Mouse (Mus musculus): ENCODE data around the gene Zswim9. TPM values are rescaled to one million over a fixed set of nuclear protein-coding genes. Genes with fewer than 3 reads are reported as not detected.

The Zswim9 gene
- polyA plus RNA-seq, 1 experiment from 2014 or later, result 10.2 TPM

DNA sequence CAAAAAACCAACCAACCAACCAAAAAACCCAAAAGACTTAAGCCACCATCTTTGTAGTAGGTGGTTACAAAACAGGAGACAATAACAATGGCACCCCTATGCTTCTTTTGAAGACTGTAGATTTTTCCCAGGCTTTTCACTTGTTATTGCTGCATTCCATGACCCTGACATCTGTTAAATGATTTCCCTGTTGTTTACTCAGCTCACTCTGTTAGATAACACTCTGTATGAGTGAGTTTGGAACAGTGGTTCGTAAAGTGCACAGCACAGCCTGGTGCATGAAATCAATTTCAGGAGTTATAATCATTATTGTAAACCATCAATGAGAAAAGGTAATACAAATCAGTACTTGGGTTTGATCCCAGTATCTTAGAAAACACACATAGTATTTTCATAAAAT is 6.8 kb downstream of the Zswim9 start:
- no peak for ATAC-seq (ENCODE audit: low FRiP score, low TSS enrichment)
- Histone ChIP-seq H3K27me3 (ENCODE audit: insufficient read depth, low read length) (no peaks in the 10 kb centered on the region), H3K9ac (replicated peaks; ENCODE audit: low read length) (no peak overlapping the region), H3K36me3 (ENCODE audit: insufficient read depth, low read length) (peaks cover 18% of the 10 kb centered on the region), H3K4me1 (ENCODE audit: insufficient read depth, low read length) (no peaks in the 10 kb centered on the region), H3K4me2 (replicated peaks; ENCODE audit: low read depth, low read length) (no peak overlapping the region), H3K27ac (ENCODE audit: low read length) (no peak overlapping the region), H3K9me3 (ENCODE audit: low read length) (no peaks in the 10 kb centered on the region), H3K4me3 (ENCODE audit: low read length) (no peak overlapping the region)
- WGBS, result 77% methylated on average over 1 of the region's 1 CpGs

DNA sequence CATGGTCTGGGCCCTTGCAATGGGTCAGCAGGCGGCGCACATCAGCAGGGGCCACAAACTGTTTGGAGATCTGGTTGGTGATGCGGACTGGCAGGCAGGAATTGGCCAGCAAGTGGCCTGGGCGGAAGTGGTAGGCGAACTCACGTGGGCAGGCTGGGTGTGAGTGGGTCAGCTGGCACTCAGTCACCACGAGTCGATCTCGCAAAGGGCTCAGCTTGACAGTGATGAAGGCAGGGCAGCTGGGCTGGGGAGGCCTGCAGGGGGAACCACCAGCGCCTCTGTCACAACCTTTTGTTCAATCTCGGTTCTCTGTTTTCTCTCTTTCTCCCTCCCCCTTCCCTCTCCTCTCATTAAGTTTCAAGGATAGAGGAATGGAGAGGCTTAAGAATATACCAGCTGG is 9.1 kb downstream of the Zswim9 start:
- no peak for ATAC-seq (ENCODE audit: low FRiP score, low TSS enrichment)
- H3K9me3 ChIP-seq (ENCODE audit: low read length), result no peaks in the 10 kb centered on the region
- no peak overlapping the region for H3K27ac ChIP-seq (ENCODE audit: low read length)
- H3K4me2 ChIP-seq (replicated peaks; ENCODE audit: low read depth, low read length), result no peak overlapping the region
- H3K9ac ChIP-seq (replicated peaks; ENCODE audit: low read length), result no peak overlapping the region
- no peak overlapping the region for H3K4me3 ChIP-seq (ENCODE audit: low read length)
- WGBS, result 88% methylated on average over 11 of the region's 11 CpGs
- H3K27me3 ChIP-seq (ENCODE audit: insufficient read depth, low read length), result no peaks in the 10 kb centered on the region
- H3K4me1 ChIP-seq (ENCODE audit: insufficient read depth, low read length), result no peaks in the 10 kb centered on the region
- peaks cover 4% of the 10 kb centered on the region; the same call in 1 of the 2 replicates for H3K36me3 ChIP-seq (ENCODE audit: insufficient read depth, low read length)

DNA sequence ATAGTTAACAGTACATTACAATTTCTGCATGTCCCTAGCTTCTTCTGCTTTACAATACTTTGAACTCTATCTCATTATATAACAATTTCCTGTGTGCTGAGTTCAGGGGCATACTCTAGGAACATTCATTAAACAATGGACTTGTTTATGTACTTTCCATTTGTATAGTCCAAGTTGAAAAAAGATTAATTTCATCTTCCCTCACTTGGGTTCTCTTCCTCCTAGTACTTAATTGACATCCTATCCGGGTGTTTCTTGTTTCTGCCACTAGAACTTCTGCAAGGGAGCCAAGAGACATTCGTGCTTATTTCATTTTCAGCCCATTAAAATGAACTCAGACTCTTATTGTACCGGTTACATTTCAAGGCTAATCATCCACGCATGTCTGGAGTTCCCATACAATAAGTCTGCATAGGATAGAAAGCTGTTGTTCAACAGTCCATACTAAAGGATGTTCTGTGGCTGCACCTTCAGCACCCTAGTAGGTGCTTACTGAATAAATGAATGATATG is 9.7 kb downstream of the Zswim9 start:
- Histone ChIP-seq H3K27me3 (ENCODE audit: insufficient read depth, low read length) (no peaks in the 10 kb centered on the region), H3K4me3 (ENCODE audit: low read length) (no peak overlapping the region), H3K4me1 (ENCODE audit: insufficient read depth, low read length) (no peaks in the 10 kb centered on the region), H3K4me2 (replicated peaks; ENCODE audit: low read depth, low read length) (no peak overlapping the region), H3K36me3 (ENCODE audit: insufficient read depth, low read length) (peaks cover 2% of the 10 kb centered on the region; the same call in 1 of the 2 replicates), H3K9me3 (ENCODE audit: low read length) (no peaks in the 10 kb centered on the region), H3K9ac (replicated peaks; ENCODE audit: low read length) (no peak overlapping the region), H3K27ac (ENCODE audit: low read length) (no peak overlapping the region)
- ATAC-seq (ENCODE audit: low FRiP score, low TSS enrichment), result no peak
- WGBS, result 92% methylated on average over 4 of the region's 4 CpGs

DNA sequence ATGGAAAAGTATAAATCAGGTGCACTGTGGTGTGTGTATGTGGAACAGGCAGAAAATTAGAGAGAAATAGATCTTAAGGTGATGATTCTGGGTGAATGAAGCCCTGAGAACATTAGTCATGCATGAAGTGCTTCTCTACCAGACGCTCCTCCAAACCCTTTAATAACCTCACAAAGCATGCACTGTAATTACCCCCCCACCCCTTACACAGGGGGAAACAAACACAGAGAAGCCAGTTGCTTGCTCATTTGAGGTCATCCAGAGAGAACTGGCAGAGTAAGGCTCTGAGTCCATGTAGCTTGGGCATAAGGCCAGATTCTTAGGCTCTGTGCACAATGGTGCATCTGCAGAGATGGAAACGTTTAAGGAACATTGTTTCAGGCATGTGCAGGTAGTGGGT is 14.1 kb downstream of the Zswim9 start:
- Histone ChIP-seq H3K36me3 (ENCODE audit: insufficient read depth, low read length) (no peaks in the 10 kb centered on the region), H3K4me2 (replicated peaks; ENCODE audit: low read depth, low read length) (no peak overlapping the region), H3K4me3 (ENCODE audit: low read length) (no peak overlapping the region), H3K4me1 (ENCODE audit: insufficient read depth, low read length) (no peaks in the 10 kb centered on the region), H3K9me3 (ENCODE audit: low read length) (no peaks in the 10 kb centered on the region), H3K9ac (replicated peaks; ENCODE audit: low read length) (no peak overlapping the region), H3K27ac (ENCODE audit: low read length) (no peak overlapping the region), H3K27me3 (ENCODE audit: insufficient read depth, low read length) (no peaks in the 10 kb centered on the region)
- 61% methylated on average over 2 of the region's 2 CpGs for WGBS
- no peak for ATAC-seq (ENCODE audit: low FRiP score, low TSS enrichment)

DNA sequence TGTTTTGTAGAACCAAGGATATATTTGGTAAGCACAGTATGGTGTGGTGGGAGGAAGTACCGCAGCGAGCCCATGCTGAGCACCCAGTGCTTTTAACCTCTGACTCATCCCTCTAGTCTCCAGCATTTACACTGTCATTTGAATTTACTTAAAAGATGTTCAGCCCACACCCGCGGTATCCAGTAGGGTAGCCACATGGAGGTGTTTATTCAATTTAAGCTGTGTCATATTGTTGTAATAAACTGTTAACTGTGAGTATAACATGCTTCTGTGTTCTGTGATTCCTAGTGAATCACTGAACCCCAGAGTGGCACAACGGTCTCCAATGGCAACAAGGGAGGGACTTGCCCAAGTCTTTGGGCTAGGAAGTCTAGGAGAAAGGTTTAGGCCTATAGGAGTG is 14.7 kb downstream of the Zswim9 start:
- H3K27ac ChIP-seq (ENCODE audit: low read length), result no peak overlapping the region
- ATAC-seq (ENCODE audit: low FRiP score, low TSS enrichment), result no peak
- H3K4me3 ChIP-seq (ENCODE audit: low read length), result no peak overlapping the region
- H3K4me1 ChIP-seq (ENCODE audit: insufficient read depth, low read length), result no peaks in the 10 kb centered on the region
- WGBS, result 90% methylated on average over 5 of the region's 5 CpGs
- no peaks in the 10 kb centered on the region for H3K36me3 ChIP-seq (ENCODE audit: insufficient read depth, low read length)
- no peaks in the 10 kb centered on the region for H3K9me3 ChIP-seq (ENCODE audit: low read length)
- no peak overlapping the region for H3K9ac ChIP-seq (replicated peaks; ENCODE audit: low read length)
- H3K4me2 ChIP-seq (replicated peaks; ENCODE audit: low read depth, low read length), result no peak overlapping the region
- H3K27me3 ChIP-seq (ENCODE audit: insufficient read depth, low read length), result no peaks in the 10 kb centered on the region

DNA sequence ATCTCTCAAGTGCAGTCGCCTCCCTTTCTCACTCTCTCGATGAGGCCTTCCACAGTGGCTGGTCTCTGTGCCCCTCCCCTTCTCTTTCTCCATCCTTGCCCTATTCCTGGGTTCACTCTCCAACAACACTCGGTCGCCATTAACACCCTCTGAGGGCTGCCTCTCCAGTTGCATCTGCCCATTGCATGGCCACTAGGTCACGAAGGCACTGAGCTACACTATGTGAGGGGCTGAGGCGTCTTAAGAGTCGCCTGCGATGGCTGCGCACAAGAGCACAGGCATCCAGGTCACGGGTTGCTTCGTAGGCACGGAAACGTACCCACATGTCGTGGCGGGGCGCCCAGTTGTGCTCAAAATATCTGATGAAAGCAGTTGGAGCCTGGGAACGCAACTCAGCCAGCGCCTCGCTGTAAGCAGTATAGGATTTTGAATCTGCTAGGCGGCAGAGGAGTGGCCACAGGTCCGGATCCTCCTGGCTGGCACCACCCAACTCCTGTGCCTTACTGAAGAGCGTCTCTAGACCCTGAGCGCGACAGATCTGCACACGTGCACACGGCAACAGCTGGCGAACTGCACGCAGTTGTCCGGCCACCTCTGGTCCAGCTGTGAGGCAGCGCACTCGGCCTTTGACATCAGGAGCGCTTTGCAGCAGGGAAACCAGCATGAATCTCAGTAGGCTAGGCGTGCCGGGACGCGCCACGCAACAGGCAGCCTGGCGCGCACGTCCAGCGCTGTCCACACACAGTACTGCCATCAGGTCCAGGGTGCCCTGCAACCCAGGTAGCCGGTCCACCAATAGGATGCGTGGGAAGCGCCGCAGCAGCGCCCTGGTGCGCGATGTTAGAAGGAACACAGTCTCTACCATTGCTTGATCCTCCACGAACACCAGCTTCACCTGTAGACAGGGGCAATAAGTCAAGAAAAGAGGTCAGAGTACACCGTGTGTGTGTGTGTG is 17.5 kb downstream of the Zswim9 start:
- 51% methylated on average over 49 of the region's 50 CpGs for WGBS
- H3K27ac ChIP-seq (ENCODE audit: low read length), result no peak overlapping the region
- H3K4me1 ChIP-seq (ENCODE audit: insufficient read depth, low read length), result no peaks in the 10 kb centered on the region
- ATAC-seq (ENCODE audit: low FRiP score, low TSS enrichment), result peak; percentile 46
- no peak overlapping the region for H3K4me3 ChIP-seq (ENCODE audit: low read length)
- no peaks in the 10 kb centered on the region for H3K36me3 ChIP-seq (ENCODE audit: insufficient read depth, low read length)
- no peak overlapping the region for H3K9ac ChIP-seq (replicated peaks; ENCODE audit: low read length)
- no peak overlapping the region for H3K4me2 ChIP-seq (replicated peaks; ENCODE audit: low read depth, low read length)
- H3K9me3 ChIP-seq (ENCODE audit: low read length), result no peaks in the 10 kb centered on the region
- no peaks in the 10 kb centered on the region for H3K27me3 ChIP-seq (ENCODE audit: insufficient read depth, low read length)

DNA sequence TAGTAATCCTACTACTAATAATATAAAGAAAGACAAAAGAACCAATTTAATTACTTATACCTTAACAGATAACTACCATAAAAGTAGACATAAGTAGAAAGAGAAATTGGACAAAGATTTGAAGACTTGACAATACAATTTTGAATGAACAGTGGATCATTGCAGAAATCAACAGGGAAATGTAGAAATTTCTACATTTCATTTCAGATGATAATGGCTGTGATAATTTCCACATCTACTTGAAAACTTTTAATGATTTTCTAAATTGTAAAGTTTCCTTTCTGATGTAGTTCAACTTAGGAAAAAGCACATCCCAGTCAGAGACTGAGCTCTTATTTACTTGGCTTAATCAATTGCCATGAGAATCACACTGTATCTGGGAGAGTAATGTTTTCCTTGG is 65.8 kb downstream of the Zswim9 start, which contains the start of gene Vmn1r89:
TSS of gene Vmn1r89 (plus strand) at position 301 of the 400 bp plus-strand sequence.
- Histone ChIP-seq H3K27ac (ENCODE audit: low read length) (no peak within 1 kb of the TSS), H3K9ac (replicated peaks; ENCODE audit: low read length) (no peak within 1 kb of the TSS), H3K4me2 (replicated peaks; ENCODE audit: low read depth, low read length) (no peak within 1 kb of the TSS), H3K27me3 (ENCODE audit: insufficient read depth, low read length) (no peaks in the 10 kb centered on the region), H3K36me3 (ENCODE audit: insufficient read depth, low read length) (no peaks in the 10 kb centered on the region), H3K9me3 (ENCODE audit: low read length) (no peaks in the 10 kb centered on the region), H3K4me1 (ENCODE audit: insufficient read depth, low read length) (no peaks in the 10 kb centered on the region), H3K4me3 (ENCODE audit: low read length) (no peak within 1 kb of the TSS)
- no peak for ATAC-seq (ENCODE audit: low FRiP score, low TSS enrichment)

Other genes with a start within 250 kb of the Zswim9 start
- gene Chmp2a, start 243.9 kb downstream of the Zswim9 start, polyA plus RNA-seq (2015; fragmentation: Nextera tagmentation; extraction: Ambion mirVana), result 159 and 162 TPM in 2 replicates
- 30.4 and 54.9 TPM in 2 replicates for gene Ube2m, start 240.4 kb downstream of the Zswim9 start, polyA plus RNA-seq (2015; fragmentation: Nextera tagmentation; extraction: Ambion mirVana)
- 3.8 and 5.1 TPM in 2 replicates for gene Mzf1, start 224.0 kb downstream of the Zswim9 start, polyA plus RNA-seq (2015; fragmentation: Nextera tagmentation; extraction: Ambion mirVana)
- not detected in 2 replicates for gene Vmn1r85, start 183.5 kb downstream of the Zswim9 start, polyA plus RNA-seq (2015; fragmentation: Nextera tagmentation; extraction: Ambion mirVana)
- not detected in 2 replicates for gene Vmn1r86, start 158.8 kb downstream of the Zswim9 start, polyA plus RNA-seq (2015; fragmentation: Nextera tagmentation; extraction: Ambion mirVana)
- not detected in 2 replicates for gene Vmn1r87, start 138.6 kb downstream of the Zswim9 start, polyA plus RNA-seq (2015; fragmentation: Nextera tagmentation; extraction: Ambion mirVana)
- not detected in 2 replicates for gene Vmn1r88, start 119.2 kb downstream of the Zswim9 start, polyA plus RNA-seq (2015; fragmentation: Nextera tagmentation; extraction: Ambion mirVana)
- not detected in 2 replicates for gene Vmn1r89, start 65.7 kb downstream of the Zswim9 start, polyA plus RNA-seq (2015; fragmentation: Nextera tagmentation; extraction: Ambion mirVana)
- gene Lig1, start 1.4 kb downstream of the Zswim9 start, polyA plus RNA-seq (2015; fragmentation: Nextera tagmentation; extraction: Ambion mirVana), result 89.1 and 98.3 TPM in 2 replicates
- 1.1 and 1.2 TPM in 2 replicates for gene Pla2g4c, start 45.9 kb upstream of the Zswim9 start, polyA plus RNA-seq (2015; fragmentation: Nextera tagmentation; extraction: Ambion mirVana)
- gene Cabp5, start 119.4 kb upstream of the Zswim9 start, polyA plus RNA-seq (2015; fragmentation: Nextera tagmentation; extraction: Ambion mirVana), result not detected in 2 replicates
- not detected in 2 replicates for gene Bsph1, start 172.1 kb upstream of the Zswim9 start, polyA plus RNA-seq (2015; fragmentation: Nextera tagmentation; extraction: Ambion mirVana)

Measured in kidney, embryonic 16.5 days (tissue).